Mouse (Mus musculus): ENCODE data around the gene Sox11. TPM values are rescaled to one million over a fixed set of nuclear protein-coding genes. Genes with fewer than 3 reads are reported as not detected.

Sox11 gene
- polyA plus RNA-seq, 1 experiment from 2014 or later: 246 TPM

DNA sequence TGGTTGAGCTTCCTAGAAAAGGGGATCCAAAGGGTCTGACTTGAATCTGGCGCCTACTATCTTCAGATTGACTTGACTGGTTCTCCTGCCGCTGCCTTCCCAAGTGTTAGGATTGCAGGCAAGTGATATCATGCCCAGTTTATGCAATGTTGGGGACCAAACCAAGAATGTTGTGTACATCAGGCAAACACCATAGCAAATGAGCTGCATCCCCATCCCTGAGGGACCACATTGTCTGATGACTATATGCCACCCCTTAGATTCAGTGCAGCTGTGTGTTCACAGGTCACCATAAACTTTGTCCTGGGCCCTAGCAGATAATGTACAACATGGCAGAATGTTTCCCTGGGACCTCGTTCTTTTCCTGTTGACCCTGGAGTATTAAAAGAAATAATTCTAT lies 8.8 kb downstream of the Sox11 start:
- 85% methylated on average over 3 of the region's 3 CpGs for WGBS
- no peaks in the 10 kb centered on the region for H3K9me3 ChIP-seq
- no peak overlapping the region for H3K27ac ChIP-seq
- H3K4me3 ChIP-seq: no peak overlapping the region
- no peaks in the 10 kb centered on the region for H3K27me3 ChIP-seq
- H3K9ac ChIP-seq: no peak overlapping the region
- peaks cover 6% of the 10 kb centered on the region; the same call in 1 of the 2 replicates for H3K4me1 ChIP-seq
- no peak for ATAC-seq (ENCODE audit: insufficient number of reproducible peaks, insufficient read depth, low FRiP score, low TSS enrichment)
- H3K36me3 ChIP-seq: peaks cover 13% of the 10 kb centered on the region
- no peak overlapping the region for H3K4me2 ChIP-seq (replicated peaks)

DNA sequence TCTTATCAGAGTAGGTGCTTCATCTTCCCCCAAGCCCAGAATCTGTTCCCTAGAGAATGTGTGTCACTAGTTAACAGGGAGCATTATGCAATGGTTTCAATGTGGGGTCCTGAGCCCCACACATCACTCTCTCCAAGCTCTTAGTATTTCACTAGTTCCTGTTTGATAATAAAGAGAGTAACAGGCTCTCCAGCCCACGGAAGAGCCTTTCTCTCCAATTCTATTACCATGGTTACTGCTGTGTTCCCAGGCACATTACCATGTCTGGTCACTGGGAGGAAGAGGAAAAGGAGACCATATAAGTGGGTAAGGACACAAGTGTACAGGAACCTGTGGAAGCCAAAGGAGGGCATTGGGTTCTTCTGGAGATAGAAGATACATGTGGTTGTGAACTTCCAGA lies 19.0 kb downstream of the Sox11 start:
- 74% methylated on average over 1 of the region's 1 CpGs for WGBS
- no peak overlapping the region for H3K9ac ChIP-seq
- no peaks in the 10 kb centered on the region for H3K36me3 ChIP-seq
- no peak overlapping the region for H3K4me2 ChIP-seq (replicated peaks)
- no peaks in the 10 kb centered on the region for H3K27me3 ChIP-seq
- ATAC-seq (ENCODE audit: insufficient number of reproducible peaks, insufficient read depth, low FRiP score, low TSS enrichment): no peak
- no peak overlapping the region for H3K27ac ChIP-seq
- no peaks in the 10 kb centered on the region for H3K9me3 ChIP-seq
- no peak overlapping the region for H3K4me3 ChIP-seq
- H3K4me1 ChIP-seq: no peaks in the 10 kb centered on the region

DNA sequence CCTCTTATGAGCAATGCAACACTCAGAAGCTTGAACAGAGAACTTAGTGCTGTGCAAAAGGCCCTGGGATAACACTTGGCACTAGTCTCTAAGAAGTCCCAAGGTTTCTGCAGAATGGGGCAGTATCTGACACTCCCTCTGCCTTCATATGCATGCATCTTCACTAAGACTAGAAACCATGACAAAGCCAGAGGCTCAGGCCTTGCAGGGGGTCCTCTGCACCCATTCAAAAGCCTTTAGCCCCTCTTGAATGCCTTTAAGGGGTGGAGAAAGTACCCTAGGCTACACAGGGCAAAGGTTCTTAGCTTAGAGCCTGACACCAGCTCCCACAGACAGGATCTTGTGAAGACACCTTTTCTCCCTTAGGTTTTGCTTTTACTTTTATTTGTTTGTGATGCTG lies 21.7 kb downstream of the Sox11 start:
- Histone ChIP-seq H3K27me3 (no peaks in the 10 kb centered on the region), H3K27ac (no peak overlapping the region), H3K4me1 (no peaks in the 10 kb centered on the region), H3K9me3 (no peaks in the 10 kb centered on the region), H3K36me3 (no peaks in the 10 kb centered on the region), H3K4me2 (replicated peaks) (no peak overlapping the region), H3K4me3 (no peak overlapping the region), H3K9ac (no peak overlapping the region)
- no peak for ATAC-seq (ENCODE audit: insufficient number of reproducible peaks, insufficient read depth, low FRiP score, low TSS enrichment)

DNA sequence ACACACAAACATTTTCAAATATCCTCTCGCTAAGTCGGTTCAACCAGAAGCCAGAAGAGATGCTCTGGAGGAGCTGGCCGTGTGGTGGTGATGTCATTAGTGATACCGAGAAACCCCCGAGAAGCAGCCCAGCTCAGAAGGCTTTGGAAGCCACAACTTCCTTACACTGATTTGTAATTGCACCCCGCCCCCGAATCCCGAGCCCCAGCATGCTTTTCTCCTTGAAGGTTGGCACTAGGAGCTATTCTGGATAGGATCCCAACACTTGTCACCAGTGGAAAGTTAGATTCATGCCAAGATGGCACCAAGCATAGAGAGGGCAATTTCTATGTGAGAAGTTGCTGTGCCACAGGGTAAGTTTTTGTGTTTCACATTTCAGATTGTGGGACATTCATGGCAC lies 29.4 kb downstream of the Sox11 start:
- WGBS: 81% methylated on average over 8 of the region's 8 CpGs
- H3K4me3 ChIP-seq: no peak overlapping the region
- no peaks in the 10 kb centered on the region for H3K36me3 ChIP-seq
- peaks cover 24% of the 10 kb centered on the region for H3K4me1 ChIP-seq
- H3K9me3 ChIP-seq: no peaks in the 10 kb centered on the region
- no peak overlapping the region for H3K9ac ChIP-seq
- ATAC-seq (ENCODE audit: insufficient number of reproducible peaks, insufficient read depth, low FRiP score, low TSS enrichment): no peak
- no peak overlapping the region for H3K27ac ChIP-seq
- no peak overlapping the region for H3K4me2 ChIP-seq (replicated peaks)
- no peaks in the 10 kb centered on the region for H3K27me3 ChIP-seq

DNA sequence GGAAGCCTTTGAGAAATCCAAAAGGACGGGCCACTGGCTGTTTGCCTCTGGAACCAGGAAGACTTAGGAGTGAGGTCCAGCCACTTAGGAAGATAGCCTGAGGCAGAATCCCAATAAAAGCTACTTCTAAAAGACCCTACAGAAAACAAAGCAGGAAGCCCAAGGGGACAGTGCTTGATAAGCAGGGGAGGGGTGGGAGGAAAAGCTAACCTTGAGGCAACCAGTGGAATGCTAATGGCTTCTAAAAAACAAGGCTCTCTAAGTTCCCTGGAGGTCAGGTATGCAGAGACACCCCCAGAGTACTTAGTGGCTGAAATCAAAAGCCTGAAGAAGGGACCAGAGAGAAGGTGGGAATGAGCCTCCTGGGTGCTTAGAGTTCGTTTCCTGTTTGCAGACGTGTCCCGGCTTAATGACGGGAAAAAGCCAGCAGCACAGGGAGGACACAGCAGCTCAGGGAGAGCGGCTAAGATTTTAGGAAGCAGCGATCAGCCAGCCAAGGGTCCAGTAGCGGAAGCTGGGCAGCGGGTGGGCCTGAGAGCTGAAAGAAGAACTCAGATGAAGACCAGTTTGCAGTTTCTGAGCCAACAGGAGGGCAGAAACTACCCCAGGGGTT lies 30.4 kb downstream of the Sox11 start:
- Histone ChIP-seq H3K9me3 (no peaks in the 10 kb centered on the region), H3K4me2 (replicated peaks) (peak overlapping the region; percentile 13; the same call in 1 of the 2 replicates), H3K27me3 (no peaks in the 10 kb centered on the region), H3K36me3 (no peaks in the 10 kb centered on the region), H3K27ac (peak overlapping the region; percentile 50; the same call in 1 of the 2 replicates), H3K4me1 (peaks cover 24% of the 10 kb centered on the region), H3K9ac (no peak overlapping the region), H3K4me3 (no peak overlapping the region)
- 14% methylated on average over 9 of the region's 9 CpGs for WGBS
- ATAC-seq (ENCODE audit: insufficient number of reproducible peaks, insufficient read depth, low FRiP score, low TSS enrichment): no peak

DNA sequence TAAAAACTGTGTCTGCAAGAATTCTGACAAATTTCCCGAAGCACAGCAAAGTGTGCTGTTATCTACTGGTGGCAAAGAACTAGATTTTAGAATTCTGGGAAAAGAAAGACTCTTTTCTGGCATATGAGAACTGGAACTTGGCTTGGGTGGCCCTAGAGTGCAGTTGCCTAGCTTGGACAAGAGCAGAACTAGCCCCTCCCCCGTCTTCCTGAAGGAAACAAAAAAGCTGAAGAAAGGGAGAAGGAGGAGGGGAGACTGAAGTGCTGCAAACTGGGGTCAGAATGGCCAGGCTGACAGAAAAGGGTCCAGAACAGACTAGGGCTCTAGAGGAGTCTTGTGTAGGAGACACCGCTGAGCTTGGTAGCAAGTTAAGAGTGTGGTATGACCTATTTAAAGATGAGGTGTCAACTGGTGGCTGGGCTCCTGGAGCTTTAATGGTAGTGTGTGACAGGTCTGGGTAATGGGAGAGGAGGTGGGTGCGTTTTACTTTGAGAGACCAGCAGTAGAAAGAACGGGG lies 31.0 kb downstream of the Sox11 start:
- no peaks in the 10 kb centered on the region for H3K36me3 ChIP-seq
- H3K27ac ChIP-seq: no peak overlapping the region
- no peak overlapping the region for H3K4me3 ChIP-seq
- H3K27me3 ChIP-seq: no peaks in the 10 kb centered on the region
- ATAC-seq (ENCODE audit: insufficient number of reproducible peaks, insufficient read depth, low FRiP score, low TSS enrichment): no peak
- H3K4me1 ChIP-seq: peaks cover 24% of the 10 kb centered on the region
- WGBS: 26% methylated on average over 5 of the region's 5 CpGs
- no peak overlapping the region for H3K4me2 ChIP-seq (replicated peaks)
- H3K9ac ChIP-seq: no peak overlapping the region
- no peaks in the 10 kb centered on the region for H3K9me3 ChIP-seq

DNA sequence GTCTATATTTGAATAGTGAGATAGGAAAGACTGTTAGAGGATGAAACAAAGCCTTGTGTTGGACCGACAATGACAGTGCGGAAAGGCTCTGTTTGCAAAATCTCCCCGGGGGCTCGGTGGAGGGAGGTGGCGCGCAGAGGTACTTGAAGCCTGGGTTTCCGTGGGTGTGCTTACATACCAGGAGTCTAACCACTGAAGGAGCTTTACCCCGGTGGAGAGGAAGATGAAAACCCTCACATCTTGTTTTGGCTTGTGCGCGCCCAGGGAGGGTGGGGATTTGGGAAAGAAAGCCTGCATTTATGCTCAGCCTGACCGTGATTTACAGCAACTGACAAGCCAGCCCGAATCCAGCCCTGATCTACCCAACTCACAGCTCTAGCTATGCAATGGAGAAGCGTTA lies 31.7 kb downstream of the Sox11 start:
- ATAC-seq (ENCODE audit: insufficient number of reproducible peaks, insufficient read depth, low FRiP score, low TSS enrichment): no peak
- no peaks in the 10 kb centered on the region for H3K9me3 ChIP-seq
- H3K4me3 ChIP-seq: no peak overlapping the region
- H3K27ac ChIP-seq: no peak overlapping the region
- H3K36me3 ChIP-seq: no peaks in the 10 kb centered on the region
- no peak overlapping the region for H3K9ac ChIP-seq
- WGBS: 53% methylated on average over 13 of the region's 13 CpGs
- no peaks in the 10 kb centered on the region for H3K27me3 ChIP-seq
- peaks cover 24% of the 10 kb centered on the region for H3K4me1 ChIP-seq
- 0 out of 2 replicates have a peak overlapping the region, but pooled peaks have one; percentile 2 for H3K4me2 ChIP-seq (replicated peaks)

DNA sequence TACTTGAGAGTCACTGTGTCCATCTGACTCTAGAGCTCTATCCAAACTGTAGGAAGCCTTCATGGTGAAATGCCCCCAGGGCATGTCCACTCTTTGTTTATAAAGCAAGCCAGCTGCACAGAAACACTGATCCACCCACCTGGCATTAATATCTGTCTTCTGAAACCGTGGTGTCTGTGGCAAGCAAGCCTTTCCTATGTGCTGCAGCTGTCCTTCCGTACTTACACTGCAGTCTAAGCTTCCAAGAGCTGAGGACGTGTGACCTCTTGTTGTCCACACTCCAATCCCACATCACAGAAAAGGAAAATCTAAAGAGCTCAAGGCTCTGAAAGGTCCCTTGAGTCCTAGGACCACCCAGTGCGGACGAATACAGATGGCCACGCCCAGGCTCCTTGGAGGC lies 32.4 kb downstream of the Sox11 start:
- no peak for ATAC-seq (ENCODE audit: insufficient number of reproducible peaks, insufficient read depth, low FRiP score, low TSS enrichment)
- Histone ChIP-seq H3K4me3 (no peak overlapping the region), H3K9me3 (no peaks in the 10 kb centered on the region), H3K4me2 (replicated peaks) (no peak overlapping the region), H3K36me3 (no peaks in the 10 kb centered on the region), H3K27ac (no peak overlapping the region), H3K27me3 (no peaks in the 10 kb centered on the region), H3K9ac (no peak overlapping the region), H3K4me1 (peaks cover 26% of the 10 kb centered on the region)
- WGBS: 63% methylated on average over 6 of the region's 6 CpGs

DNA sequence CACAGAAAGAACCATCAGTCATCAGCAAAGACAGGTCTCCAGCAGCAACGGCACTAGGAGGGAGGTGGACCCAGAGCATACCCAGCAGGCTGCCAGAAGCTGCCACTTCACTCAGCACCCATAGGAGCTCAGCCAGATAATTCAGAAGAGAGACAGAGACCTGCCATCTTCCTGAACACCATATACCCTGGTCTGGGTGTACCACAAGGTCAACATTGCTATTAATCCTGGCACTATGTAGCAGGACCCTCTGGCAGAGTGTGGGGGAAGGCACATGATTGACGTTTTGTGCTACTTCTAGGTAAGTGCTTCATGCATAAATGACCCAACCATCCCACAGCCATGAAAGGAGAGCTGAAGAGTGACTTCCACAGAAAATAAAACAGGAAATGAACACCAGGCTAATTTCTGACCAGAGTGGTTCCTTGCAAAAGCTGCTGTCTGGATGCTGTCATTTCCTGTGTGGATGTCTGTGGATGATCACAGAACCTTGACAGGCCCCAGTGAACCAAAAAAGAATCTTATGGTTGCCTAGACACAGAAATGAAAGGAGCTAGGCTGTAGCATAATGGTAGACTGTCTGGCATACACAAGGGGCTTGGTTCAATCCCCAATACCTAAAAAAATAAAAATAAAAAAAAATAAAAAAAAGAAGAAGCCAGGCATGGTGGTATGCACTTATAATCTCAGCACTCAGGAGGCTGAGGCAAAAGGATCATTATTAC lies 37.5 kb downstream of the Sox11 start:
- no peak overlapping the region for H3K9ac ChIP-seq
- peaks cover 7% of the 10 kb centered on the region for H3K4me1 ChIP-seq
- H3K9me3 ChIP-seq: no peaks in the 10 kb centered on the region
- 57% methylated on average over 2 of the region's 2 CpGs for WGBS
- no peaks in the 10 kb centered on the region for H3K36me3 ChIP-seq
- H3K4me3 ChIP-seq: no peak overlapping the region
- H3K4me2 ChIP-seq (replicated peaks): no peak overlapping the region
- 0 out of 2 replicates have a peak, but pooled peaks have one; percentile 52 for ATAC-seq (ENCODE audit: insufficient number of reproducible peaks, insufficient read depth, low FRiP score, low TSS enrichment)
- H3K27me3 ChIP-seq: no peaks in the 10 kb centered on the region
- H3K27ac ChIP-seq: no peak overlapping the region

DNA sequence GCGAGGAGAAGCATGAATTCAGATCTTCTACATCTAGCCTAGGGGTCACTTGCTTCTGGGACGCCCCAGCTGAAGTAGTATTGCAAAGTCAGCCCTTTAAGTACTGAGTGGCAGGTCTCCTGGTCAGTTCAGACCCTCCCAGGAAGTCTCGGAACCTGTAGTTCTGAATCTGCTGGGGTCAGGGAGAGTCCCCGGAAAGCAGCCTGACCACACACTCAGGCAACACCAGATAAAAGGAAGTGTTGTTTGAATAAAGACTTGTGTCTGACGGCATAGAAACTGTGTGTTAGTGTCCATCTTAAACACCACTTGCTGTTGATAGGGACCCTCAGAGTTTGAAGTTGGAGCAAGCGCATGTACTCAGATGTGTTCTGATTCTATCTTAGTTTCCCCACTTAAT lies 39.2 kb downstream of the Sox11 start:
- no peaks in the 10 kb centered on the region for H3K36me3 ChIP-seq
- no peak overlapping the region for H3K4me3 ChIP-seq
- no peaks in the 10 kb centered on the region for H3K27me3 ChIP-seq
- H3K4me1 ChIP-seq: peaks cover 7% of the 10 kb centered on the region
- H3K9me3 ChIP-seq: no peaks in the 10 kb centered on the region
- no peak overlapping the region for H3K4me2 ChIP-seq (replicated peaks)
- ATAC-seq (ENCODE audit: insufficient number of reproducible peaks, insufficient read depth, low FRiP score, low TSS enrichment): no peak
- WGBS: 68% methylated on average over 6 of the region's 6 CpGs
- H3K9ac ChIP-seq: no peak overlapping the region
- no peak overlapping the region for H3K27ac ChIP-seq

DNA sequence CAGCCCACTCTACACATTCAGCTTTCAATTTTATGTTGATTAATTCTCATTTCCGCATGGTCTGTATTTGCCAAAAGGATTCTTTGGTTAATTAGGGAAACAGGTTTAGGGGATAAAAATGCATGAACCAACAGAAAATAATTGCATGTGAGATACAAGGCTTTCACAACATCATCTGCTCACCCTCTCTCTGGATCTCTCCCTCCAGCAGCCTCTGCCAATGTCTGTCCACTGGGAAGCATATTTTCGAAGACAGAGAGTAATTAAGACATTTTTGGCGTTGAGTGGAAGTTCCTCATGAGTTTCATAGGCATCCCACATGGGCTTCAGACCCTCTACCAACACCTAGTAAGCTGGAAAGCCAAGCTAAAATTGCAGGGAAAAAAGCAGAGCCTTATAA lies 43.7 kb downstream of the Sox11 start:
- Histone ChIP-seq H3K4me2 (replicated peaks) (no peak overlapping the region), H3K27ac (no peak overlapping the region), H3K36me3 (no peaks in the 10 kb centered on the region), H3K4me3 (no peak overlapping the region), H3K27me3 (no peaks in the 10 kb centered on the region), H3K4me1 (peaks cover 11% of the 10 kb centered on the region), H3K9me3 (no peaks in the 10 kb centered on the region), H3K9ac (no peak overlapping the region)
- 80% methylated on average over 3 of the region's 3 CpGs for whole genome bisulfite sequencing
- ATAC-seq (ENCODE audit: insufficient number of reproducible peaks, insufficient read depth, low FRiP score, low TSS enrichment): no peak

DNA sequence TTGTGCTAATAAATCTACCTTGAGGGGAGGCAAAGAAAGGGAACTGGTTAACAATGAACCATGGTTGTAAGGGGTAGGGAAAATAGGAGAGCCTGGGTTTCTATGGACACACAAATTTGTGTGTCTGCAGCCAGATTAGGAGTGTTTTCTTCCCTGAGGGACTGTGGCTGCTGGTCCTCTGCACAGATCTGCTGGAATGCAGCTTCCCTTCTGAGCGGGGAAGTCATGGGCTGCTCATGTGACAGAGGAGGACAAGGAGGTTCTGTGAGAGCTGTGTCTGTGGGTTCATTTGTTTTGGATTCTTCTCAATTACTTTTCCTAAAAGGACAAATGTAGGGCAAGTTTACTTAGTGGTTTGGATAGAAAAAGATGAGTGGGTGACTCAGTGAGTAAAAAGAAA lies 48.2 kb downstream of the Sox11 start:
- Histone ChIP-seq H3K36me3 (no peaks in the 10 kb centered on the region), H3K4me2 (replicated peaks) (no peak overlapping the region), H3K9ac (no peak overlapping the region), H3K4me1 (peaks cover 27% of the 10 kb centered on the region), H3K4me3 (no peak overlapping the region), H3K27ac (no peak overlapping the region), H3K27me3 (no peaks in the 10 kb centered on the region), H3K9me3 (no peaks in the 10 kb centered on the region)
- no peak for ATAC-seq (ENCODE audit: insufficient number of reproducible peaks, insufficient read depth, low FRiP score, low TSS enrichment)
- 19% methylated on average over 1 of the region's 1 CpGs for WGBS
